Mouse (Mus musculus) gastrocnemius, adult 8-10 months (tissue): ENCODE data around the gene Ntm. TPM values are rescaled to one million over a fixed set of nuclear protein-coding genes. Genes with fewer than 3 reads are reported as not detected.

Experiments used
- DNase-seq, 2 experiments: peaks; one replicate each; pipeline ENCODE4 v3.0.0; 2022; ENCODE audit warnings: low spot score in 2 of 2
- total RNA-seq, 4 experiments: library from RNA; stranded (reverse); gene quantifications; 2 replicates each; pipeline ENCODE4 v1.2.4; 2022

The Ntm gene
- total RNA-seq, 4 experiments from 2014 or later = 0.46 to 0.92 (median 0.72) TPM

DNA sequence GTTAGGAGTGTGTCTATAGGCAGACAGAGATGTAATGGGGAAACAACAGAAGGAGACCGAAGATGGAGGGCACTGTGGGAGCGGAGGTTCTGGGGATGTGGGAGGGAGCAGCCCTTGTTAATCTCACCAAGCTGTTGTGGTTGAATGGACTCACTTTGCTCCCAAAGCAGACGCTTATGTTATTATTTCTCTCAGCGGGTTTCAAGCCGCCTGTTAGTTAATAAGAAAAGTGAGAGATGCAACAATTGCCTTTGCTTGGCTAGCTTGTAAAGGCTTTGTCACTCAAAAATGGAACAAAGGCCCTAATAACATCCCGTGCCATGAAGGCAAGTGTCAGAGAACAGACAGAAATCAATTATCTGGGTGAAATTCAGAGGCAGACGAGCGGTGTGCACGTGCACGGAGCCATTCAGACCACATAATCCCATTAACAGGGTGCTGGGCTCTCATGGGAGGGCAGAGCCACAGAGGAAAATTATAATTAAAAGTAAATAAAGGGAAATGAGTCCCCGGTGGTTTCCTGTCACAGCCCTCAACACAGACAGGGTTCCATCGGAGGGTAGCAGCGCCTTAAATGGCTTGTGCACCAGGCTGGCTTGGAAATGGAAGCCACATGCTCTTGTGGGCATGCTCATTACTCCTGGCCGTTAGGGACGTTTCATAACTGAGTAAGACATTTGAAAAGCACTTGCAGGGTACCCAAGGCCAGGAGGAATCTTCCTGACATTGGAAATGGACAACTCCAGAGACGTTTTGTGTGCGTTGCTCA, 448.2 kb downstream of the Ntm start:
- DNase-seq = no peak

DNA sequence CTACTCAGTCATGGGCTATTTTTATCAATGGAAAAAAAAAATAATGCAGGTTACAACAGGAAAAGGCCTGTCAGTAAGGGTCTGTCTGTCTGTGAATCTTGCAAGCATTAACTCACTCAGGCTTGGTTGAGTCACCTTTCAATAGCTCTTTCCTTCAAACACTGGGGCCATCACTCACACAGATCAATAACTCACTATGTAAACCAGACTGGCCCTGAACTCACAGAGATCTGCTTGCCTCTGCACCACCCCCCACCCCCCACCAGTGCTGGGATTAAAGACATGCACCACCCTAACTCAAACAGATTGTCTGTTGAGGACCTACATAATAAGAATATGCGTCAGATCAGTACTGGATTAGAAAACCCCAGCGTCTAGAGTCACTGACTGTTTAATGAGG, 466.9 kb downstream of the Ntm start:
- no peak for DNase-seq

DNA sequence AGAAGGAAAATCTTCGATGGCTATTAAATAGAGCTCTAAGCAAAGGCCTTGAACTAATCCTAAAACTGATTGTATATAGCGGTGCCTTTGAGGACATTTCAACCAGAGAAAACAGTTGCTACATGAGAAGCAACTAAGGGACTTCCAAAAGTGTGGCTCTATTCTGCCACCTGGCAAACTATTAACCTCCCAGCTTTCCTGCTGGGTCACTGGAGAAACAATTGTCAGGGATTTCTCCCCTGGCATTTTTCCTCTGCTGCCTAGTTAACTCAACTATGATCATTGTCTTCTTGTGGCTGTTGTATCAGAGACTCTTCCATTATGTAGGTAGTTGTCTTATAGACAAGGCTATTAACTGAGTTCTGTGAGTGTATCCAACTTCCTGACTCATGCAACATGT, 480.7 kb downstream of the Ntm start:
- no peak for DNase-seq

DNA sequence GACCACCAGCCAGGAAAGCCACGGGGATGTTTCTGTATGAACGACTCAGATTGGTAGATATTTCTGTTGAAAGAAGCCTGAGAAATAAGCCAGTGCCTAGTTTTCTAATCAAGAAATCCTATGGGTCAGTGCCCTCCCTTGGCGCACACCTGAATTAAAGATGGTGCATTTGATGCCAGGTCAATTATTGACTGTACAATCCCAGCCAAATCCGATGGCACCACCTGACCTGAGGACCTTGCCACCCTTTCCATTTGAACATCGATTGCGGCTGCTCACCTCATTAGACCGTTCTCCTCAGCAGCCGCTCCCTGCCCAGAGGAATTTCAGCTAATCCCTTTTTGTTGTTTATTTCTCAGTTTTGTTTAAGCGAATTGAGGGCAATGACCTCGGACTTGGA, 483.9 kb downstream of the Ntm start:
- no peak for DNase-seq

DNA sequence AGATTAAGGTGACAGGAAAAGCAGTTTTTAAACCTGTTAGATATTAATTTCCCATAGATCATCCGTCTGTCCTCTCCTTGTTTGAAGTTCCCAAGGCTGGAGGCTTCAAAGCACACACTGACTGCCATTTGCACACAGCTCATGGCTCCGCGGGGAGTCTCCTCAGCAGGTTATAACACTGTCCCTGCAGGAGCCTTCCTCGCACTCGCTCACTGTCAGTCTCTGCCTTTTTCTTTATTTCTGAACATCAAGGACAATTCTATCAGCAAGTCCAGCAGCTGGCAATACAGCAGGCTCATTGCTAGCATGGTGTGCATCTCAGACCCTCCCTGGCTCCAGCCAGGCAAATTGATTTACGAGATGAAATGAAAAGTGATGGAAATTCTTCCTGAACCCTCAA, 485.7 kb downstream of the Ntm start:
- DNase-seq = no peak

DNA sequence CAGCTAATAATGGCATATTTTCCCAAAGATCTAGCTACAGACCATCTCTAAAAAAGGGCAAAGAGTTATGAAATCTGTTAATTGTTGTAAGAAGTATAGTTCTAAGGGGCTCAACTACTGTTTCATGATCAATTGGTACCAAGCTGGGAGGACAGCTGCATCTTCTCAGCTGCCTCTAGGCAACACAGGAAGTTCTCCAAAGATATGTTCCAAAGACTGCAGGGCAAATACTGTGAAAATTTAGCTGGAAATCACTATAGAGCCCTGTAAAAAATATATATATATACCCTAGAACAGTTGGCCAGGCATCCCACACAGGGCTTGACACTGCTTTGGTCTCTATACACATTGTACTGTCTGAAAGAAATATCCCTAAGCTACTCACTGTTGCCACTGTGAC, 489.5 kb downstream of the Ntm start:
- DNase-seq = no peak

DNA sequence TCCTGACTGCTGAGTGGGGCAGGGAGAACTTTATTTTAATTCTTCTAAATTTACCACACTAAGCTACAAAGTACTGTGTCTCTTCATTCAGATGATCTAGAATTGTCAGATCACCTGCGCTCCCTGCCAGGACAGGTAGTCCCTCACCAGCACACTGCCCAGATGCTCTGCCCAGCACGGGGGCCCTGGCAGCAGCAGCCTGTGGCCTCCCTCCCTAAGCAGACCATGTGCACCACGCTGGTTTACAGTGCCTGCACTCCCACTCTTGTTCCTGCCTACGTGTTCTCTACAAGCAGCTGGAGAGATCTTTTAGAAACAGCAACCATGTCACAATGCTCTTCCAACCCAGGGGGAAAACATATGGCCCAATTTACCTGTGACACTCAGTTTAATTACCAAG, 490.7 kb downstream of the Ntm start:
- no peak for DNase-seq

DNA sequence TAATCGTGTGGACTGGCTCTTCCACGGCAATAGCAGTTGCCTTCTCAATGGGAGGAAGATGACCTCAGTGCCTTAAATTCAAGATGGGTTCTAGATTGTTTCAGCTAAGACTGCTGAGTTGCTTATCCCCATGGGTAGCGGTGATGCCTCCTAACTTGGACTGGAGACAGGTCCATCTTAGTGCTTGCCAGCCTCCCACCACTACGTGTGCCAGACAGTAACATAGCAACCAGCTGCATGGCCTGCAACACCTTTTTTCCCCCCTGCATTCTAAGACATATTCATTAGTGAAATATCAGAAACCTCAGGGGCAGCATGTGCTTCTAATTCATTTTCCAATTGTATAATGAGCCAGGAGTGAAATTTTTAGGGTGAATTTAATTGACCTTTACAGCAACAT, 498.2 kb downstream of the Ntm start:
- no peak for DNase-seq

DNA sequence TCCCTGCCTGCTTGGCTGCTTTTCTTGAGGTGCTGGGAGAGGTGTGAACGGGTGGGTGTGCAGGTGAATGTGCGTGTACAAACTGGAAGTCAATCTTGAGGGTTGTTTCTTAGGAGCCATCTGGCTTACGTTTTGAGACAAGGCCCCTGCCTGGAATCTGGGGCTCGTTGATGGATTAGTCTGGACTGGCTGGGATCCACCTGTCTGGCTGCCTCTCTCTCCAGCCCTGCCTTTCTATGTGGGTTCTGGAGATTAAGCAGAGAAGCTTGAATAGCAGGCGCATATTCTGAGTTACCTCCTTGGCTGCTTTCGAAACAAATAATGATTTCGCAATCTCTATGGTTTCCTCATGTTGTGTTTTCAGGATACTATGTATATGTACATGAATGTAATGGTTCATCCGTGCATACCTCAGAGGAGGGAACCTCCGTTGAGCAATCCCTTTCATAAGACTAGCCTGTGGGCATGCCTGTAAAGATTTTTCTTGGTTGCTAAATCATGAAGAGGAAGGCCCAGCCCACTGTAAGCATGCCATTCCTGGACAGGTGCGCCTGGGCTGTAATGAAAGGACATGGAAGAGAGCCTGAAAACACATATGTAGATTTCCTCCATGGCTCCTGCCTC, 499.9 kb downstream of the Ntm start:
- no peak for DNase-seq

DNA sequence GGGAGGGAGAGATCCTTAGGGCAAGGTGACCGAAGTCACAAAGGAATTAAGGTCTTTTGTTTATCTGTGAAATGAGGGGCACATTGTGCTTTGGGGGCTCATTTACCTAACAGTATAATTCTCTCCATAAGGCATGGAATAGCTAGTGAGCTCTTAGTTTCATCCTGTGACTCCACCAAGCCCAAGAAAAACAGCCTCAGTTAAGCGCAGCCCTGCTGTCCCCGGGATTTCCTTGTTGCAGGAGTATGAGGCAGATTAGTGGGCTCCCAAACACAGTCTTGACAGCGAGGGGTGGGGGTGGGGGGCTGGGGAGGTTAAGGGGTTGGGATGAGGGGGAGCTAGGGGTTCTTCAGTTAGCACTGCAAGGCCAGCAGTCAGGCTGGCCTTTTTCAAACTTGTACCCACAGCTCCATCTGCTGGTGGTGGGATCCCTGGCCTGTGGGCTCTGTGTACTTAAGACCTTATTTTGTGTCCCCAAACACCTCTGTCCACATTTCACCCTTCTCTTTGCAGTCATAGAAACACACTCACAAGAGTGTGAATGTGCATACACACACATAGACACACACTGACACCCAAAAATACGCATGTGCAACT, 504.9 kb downstream of the Ntm start:
- DNase-seq = peak in 1 of 2 experiments; percentile 6

DNA sequence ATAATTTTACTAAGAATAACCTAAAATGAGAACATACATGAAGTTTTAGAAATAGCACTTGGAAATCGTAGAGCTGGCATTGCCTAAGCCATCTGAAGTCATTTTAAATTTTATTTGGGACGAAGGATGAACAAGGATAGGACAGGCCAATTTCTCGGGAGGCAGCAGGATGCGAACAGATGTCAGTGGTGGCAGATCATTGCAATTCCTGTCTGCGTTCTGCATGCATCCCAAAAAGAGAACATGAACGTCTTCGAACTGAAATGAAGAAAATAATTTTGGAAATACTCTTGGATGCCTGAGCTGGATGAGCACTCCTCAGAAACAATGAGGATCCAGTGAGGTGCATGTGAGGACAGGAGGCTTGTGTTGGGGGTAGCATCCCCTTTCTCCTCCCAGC, 506.9 kb downstream of the Ntm start:
- no peak for DNase-seq

DNA sequence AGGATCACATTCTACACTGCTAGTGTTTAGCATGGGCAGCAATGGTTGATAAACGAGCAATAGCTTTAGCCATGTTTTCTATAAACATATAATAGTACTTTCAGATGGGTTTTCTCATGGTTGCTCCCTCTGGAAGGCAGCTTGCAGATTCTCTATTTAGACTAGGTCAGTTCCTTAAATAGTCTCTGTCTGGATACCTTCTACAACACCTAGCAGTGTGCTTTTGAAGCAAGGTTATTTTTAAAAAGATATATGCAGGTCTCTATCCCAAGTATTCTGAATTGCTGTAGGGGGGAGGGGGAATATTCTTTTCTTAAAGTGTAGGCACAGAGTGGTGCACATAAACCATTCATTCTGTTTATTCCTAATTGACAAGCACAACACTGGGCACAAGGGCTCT, 511.7 kb downstream of the Ntm start:
- DNase-seq = no peak

DNA sequence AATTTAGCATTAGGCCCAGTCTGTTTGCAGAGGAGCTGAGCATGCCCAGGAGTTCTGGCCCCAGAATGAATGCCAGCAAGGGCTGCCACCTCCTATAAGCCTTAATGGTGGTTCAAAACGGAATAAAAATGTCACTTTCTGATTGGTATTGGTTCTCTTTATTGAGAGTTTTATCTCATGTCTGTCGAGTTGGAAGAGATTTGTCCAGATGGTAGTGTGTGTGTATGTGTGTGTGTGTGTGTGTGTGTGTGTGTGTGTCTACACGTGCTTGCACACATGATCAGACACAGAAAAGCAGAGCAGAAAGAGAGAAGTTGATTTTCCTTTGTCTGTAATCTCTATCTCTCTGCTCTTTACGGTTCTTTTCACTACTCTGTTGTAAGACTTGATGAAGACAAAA, 518.9 kb downstream of the Ntm start:
- DNase-seq = no peak

DNA sequence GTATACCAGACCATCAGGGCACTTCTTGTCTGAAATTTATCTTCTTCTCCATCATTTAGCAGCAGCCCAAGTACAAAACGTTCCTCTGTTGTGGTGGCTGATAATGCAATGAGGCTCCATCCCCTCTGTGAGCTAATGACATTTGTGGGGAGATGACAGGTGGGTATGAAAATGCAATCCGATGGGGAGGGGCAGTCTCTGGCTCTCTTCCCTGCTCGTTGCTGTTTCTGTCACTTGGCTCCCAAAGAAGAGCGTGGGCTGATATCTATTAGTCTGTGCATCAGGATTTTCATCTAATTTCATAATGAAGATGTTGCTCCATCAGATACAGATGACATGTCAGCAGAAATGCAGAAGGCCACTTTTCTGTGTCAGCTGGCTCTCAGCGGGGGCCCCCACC, 523.5 kb downstream of the Ntm start:
- DNase-seq = no peak

DNA sequence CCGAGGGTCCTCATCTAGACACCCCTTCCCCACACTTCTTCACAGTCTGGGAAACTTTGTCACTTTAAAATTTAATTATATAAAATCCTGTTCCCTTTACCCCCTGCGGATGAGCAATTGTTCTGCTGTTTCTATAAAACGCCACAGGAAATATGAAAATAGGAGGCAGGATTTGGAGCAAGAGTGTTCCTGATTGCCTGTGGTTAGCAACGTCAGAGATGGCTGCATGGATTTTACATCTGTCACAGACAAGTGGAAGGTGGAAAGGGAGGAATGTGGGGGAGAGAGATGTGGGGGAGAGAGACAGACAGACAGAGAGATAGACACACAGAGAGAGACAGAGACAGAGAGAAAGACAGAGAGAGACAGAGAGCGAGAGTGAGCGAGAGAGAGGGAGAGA, 528.3 kb downstream of the Ntm start:
- DNase-seq = no peak

DNA sequence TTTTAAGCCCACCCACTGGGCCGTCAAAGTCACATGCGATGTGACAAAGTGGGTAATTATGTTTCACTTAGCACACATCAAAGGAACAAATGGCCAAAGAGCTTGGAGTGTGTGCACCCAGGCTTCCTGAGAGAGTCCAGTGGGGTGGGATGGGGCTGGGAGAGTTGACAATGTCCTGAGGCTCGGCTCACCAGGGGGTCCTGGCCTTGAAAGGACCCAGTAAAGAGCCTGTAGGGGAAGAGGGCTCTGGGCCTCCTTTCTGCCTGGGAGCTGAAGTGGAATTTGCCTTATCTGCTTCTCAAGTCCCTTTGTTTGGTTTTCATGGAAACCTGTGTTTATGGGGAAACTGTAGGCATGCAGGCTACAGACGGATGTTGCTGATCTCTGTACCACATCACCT, 529.0 kb downstream of the Ntm start:
- DNase-seq = no peak

DNA sequence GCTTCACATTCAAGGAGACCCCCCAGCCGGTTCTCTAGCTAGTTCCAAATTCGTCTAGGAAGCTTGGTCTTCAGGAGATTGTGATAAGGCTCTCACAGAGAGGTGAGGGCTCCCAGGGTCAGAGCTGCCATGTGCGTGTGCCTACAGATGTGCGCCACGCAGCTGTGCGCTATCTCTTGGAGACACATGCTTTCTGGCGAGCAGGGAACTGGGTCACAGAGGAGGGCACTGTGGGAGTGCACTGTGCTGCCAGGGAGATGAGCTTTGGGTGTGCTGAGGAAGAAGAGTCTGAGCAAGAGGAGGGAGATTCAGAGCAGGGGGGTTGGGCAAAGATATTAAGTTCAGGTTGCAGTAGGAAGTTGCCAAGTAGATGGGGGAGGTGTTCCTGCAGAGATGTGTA, 529.8 kb downstream of the Ntm start:
- DNase-seq = no peak

DNA sequence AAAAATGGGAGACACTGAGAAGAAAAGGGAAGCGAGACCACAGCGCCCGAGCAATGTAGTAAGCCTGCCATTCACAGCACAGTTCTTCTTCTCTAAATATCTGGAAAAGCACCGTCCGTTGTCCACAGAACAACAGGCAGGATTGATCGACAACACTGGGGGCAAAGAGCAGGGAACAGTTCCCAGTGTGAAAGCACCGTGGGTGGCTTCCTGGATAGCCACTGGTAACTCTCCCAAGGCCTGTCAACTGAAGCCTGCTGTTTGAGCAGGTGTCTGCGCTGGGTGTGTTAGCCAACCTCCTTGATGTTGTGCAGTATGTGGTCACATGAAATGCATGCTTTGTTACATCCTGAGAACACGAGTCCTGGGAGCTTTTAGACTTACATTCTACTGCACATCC, 531.4 kb downstream of the Ntm start:
- DNase-seq = no peak

DNA sequence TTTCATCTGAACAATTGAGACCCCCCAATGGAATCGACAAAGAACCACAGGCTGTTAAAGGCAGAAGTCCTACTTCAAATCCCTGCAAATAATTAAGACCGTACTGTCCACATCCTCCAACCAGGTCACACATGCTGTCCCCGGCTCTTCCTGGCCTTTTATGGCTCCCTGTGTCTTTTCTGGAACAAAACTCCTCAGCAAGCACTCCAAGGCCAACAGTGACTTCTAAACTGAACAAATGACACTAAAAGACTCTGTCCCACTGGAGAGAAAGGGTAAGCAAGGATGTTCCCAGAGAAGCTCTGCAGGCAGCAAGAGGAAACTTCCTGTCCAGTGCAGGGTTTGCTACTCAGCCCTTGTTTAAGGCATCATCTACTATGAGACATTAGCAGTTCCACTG, 532.8 kb downstream of the Ntm start:
- no peak for DNase-seq

DNA sequence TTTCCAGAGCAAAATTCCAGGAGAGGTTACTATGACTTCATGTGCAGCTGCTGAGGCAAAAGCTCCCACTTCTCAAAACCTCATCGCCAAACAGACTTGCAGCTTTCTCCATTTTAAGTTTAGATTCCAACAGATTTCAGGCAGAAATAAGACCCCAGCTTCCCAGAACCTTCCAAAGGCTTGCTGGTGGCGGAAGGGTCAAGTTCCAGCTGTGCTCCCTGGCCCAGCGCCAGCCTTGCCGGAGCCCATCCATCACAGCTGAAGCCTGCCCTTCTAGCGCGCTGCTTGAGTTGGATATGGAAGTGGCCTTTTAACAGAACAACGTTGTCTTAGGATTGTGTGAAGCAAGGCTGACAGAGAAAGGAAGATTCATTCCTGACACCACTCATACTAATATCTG, 534.6 kb downstream of the Ntm start:
- no peak for DNase-seq

DNA sequence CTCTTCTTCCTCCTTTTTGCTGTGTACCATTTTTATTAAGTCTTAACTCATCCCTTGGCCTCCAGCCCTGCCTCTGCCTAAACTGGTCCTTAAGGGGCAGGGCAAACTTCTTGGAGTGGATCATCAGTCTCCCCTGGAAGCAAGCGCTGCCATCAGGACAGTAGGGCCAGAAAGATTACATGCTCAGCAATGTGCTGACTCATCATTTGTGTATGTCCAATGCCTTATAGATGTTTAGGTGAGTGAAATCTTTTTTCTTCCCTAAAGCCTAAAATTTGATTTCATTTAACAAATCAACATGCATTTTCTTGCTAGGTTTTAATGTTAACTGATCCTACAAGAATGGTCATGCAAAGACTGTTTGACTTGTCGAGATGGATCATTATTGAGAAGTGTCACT, 536.7 kb downstream of the Ntm start:
- DNase-seq = no peak

DNA sequence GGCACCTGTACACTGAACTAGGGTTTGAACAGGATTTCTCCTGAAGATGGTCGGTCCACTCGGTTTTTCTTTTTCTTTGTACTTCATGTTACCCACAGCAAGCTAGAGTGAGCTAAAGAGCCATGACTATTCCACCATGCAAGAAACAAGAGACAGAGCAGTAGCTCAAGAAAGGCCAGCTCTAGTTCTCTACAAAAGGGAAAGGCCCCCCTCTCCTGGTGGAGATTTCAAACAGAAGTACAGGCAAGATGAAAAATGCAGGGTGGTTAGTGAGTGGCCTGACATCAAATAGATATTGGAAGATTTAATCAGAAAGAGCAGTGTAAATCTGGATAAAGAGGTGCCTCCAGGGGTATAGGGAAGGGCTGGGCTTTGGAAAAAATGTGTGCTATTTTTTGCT, 547.4 kb downstream of the Ntm start:
- no peak for DNase-seq

DNA sequence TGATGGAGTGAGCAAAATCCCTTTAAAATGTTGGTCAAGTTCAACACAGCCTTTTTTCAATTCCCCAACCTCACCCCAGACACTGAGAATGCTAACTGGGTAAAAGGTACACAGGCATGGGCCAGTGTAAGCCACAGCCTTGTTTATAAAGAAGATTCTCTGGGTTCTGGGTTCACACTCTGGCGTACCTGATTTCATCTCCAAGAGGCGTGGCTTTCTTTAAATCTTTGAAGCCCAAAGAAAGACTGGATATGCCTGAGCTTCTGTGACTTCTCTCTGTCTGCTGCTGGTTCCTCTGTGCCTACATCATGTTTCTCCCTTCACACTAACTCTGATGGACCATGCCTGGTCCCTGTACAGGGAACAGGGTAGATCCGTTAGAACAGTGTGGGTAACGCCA, 549.8 kb downstream of the Ntm start:
- DNase-seq = no peak
